Mouse (Mus musculus) embryonic facial prominence, embryonic 13.5 days (tissue): ENCODE measurements around the gene Bdh1. TPM values are rescaled to one million over a fixed set of nuclear protein-coding genes. Genes with fewer than 3 reads are reported as not detected.

Experiments used
- ATAC-seq: fragments of 200-750 bp; cut with Nextera tagmentation; 2 replicates; pipeline ENCODE4 v1.8.0; 2017; ENCODE audit warnings: low read depth; ENCODE audit not compliant: insufficient number of reproducible peaks, insufficient read depth, low FRiP score, low TSS enrichment
- H3K27ac ChIP-seq: fragments of 300-500 bp; sonication (generic); 2 replicates; pipeline ENCODE4 v1.5.1; 2015; ENCODE audit warnings: moderate library complexity, mild to moderate bottlenecking, inconsistent platforms
- H3K27me3 ChIP-seq: fragments of 300-500 bp; sonication (generic); 2 replicates; pipeline ENCODE4 v1.6.1; 2015; ENCODE audit warnings: mild to moderate bottlenecking, inconsistent platforms
- H3K36me3 ChIP-seq: fragments of 300-500 bp; sonication (generic); 2 replicates; pipeline ENCODE4 v1.6.1; 2015; ENCODE audit warnings: mild to moderate bottlenecking, inconsistent platforms
- H3K4me1 ChIP-seq: fragments of 300-500 bp; sonication (generic); 2 replicates; pipeline ENCODE4 v1.6.1; 2015; ENCODE audit warnings: inconsistent platforms
- H3K4me2 ChIP-seq: fragments of 300-500 bp; sonication (generic); 2 replicates; pipeline ENCODE4 v1.6.1; 2015; ENCODE audit warnings: moderate library complexity, mild to moderate bottlenecking, inconsistent platforms
- H3K4me3 ChIP-seq: fragments of 300-500 bp; sonication (generic); 2 replicates; pipeline ENCODE4 v1.5.1; 2015; ENCODE audit warnings: mild to moderate bottlenecking, inconsistent platforms
- H3K9ac ChIP-seq: fragments of 300-500 bp; sonication (generic); 2 replicates; pipeline ENCODE4 v1.6.1; 2015; ENCODE audit warnings: mild to moderate bottlenecking, inconsistent platforms
- H3K9me3 ChIP-seq: fragments of 300-500 bp; sonication (generic); 2 replicates; pipeline ENCODE4 v1.6.1; 2016; ENCODE audit warnings: inconsistent platforms
- WGBS: fragments of 180-500 bp; shearing (Covaris S2); methylation state at CpG from one replicate; pipeline ENCODE4 v1.1.7; 2015; ENCODE audit warnings: mixed read lengths; 5-methylcytosine and 5-hydroxymethylcytosine counted together
- polyA plus RNA-seq: library from polyadenylated mRNA; unstranded; fragments of >200 nt; fragmentation: Nextera tagmentation; extraction: Ambion mirVana; gene quantifications from 2 replicates; pipeline ENCODE4 v1.2.1, GENCODE M21; 2015

The Bdh1 gene
- polyA plus RNA-seq, 1 experiment from 2014 or later = 31.9 TPM

GRCm38 (mm10) chr16:31412321-31412720 is 9.8 kb upstream of the Bdh1 start:
- no peak overlapping the region for H3K4me2 ChIP-seq
- H3K27ac ChIP-seq = no peak overlapping the region
- 0 out of 2 replicates have a peak, but pooled peaks cover 5% of the 10 kb centered on the region for H3K4me1 ChIP-seq
- no peak overlapping the region for H3K4me3 ChIP-seq
- 73% methylated on average over 14 of the region's 14 CpGs for WGBS
- no peaks in the 10 kb centered on the region for H3K36me3 ChIP-seq
- ATAC-seq = no peak
- H3K9ac ChIP-seq = no peak overlapping the region
- no peaks in the 10 kb centered on the region for H3K27me3 ChIP-seq
- no peaks in the 10 kb centered on the region for H3K9me3 ChIP-seq

GRCm38 (mm10) chr16:31413777-31414176 is 8.3 kb upstream of the Bdh1 start:
- H3K9me3 ChIP-seq = no peaks in the 10 kb centered on the region
- no peak overlapping the region for H3K27ac ChIP-seq
- no peak overlapping the region for H3K4me2 ChIP-seq
- H3K9ac ChIP-seq = no peak overlapping the region
- WGBS = 64% methylated on average over 3 of the region's 3 CpGs
- ATAC-seq = no peak
- no peaks in the 10 kb centered on the region for H3K36me3 ChIP-seq
- H3K4me3 ChIP-seq = no peak overlapping the region
- no peaks in the 10 kb centered on the region for H3K27me3 ChIP-seq
- H3K4me1 ChIP-seq = 0 out of 2 replicates have a peak, but pooled peaks cover 5% of the 10 kb centered on the region

GRCm38 (mm10) chr16:31415885-31416450 is 6.1 kb upstream of the Bdh1 start:
- 55% methylated on average over 9 of the region's 9 CpGs for WGBS
- H3K4me2 ChIP-seq = no peak overlapping the region
- 0 out of 2 replicates have a peak, but pooled peaks cover 5% of the 10 kb centered on the region for H3K4me1 ChIP-seq
- H3K4me3 ChIP-seq = no peak overlapping the region
- no peak overlapping the region for H3K9ac ChIP-seq
- no peaks in the 10 kb centered on the region for H3K27me3 ChIP-seq
- no peak for ATAC-seq
- H3K36me3 ChIP-seq = no peaks in the 10 kb centered on the region
- H3K9me3 ChIP-seq = no peaks in the 10 kb centered on the region
- no peak overlapping the region for H3K27ac ChIP-seq

- H3K4me3 ChIP-seq = no peak overlapping the region
- no peak overlapping the region for H3K27ac ChIP-seq
- no peak overlapping the region for H3K9ac ChIP-seq
- H3K9me3 ChIP-seq = no peaks in the 10 kb centered on the region
- H3K4me1 ChIP-seq = no peaks in the 10 kb centered on the region
- no peak for ATAC-seq
- H3K27me3 ChIP-seq = no peaks in the 10 kb centered on the region
- H3K36me3 ChIP-seq = no peaks in the 10 kb centered on the region
- no peak overlapping the region for H3K4me2 ChIP-seq
- 66% methylated on average over 3 of the region's 3 CpGs for WGBS
Observed at GRCm38 (mm10) chr16:31418704-31419103, 3.4 kb upstream of the Bdh1 start.

- ATAC-seq = no peak
- Histone ChIP-seq H3K4me3 (no peak overlapping the region), H3K9ac (no peak overlapping the region), H3K27ac (no peak overlapping the region), H3K9me3 (no peaks in the 10 kb centered on the region), H3K4me2 (no peak overlapping the region), H3K27me3 (no peaks in the 10 kb centered on the region), H3K4me1 (no peaks in the 10 kb centered on the region), H3K36me3 (no peaks in the 10 kb centered on the region)
- WGBS = 69% methylated on average over 5 of the region's 5 CpGs
Observed at GRCm38 (mm10) chr16:31419457-31419856, 2.6 kb upstream of the Bdh1 start.

DNA sequence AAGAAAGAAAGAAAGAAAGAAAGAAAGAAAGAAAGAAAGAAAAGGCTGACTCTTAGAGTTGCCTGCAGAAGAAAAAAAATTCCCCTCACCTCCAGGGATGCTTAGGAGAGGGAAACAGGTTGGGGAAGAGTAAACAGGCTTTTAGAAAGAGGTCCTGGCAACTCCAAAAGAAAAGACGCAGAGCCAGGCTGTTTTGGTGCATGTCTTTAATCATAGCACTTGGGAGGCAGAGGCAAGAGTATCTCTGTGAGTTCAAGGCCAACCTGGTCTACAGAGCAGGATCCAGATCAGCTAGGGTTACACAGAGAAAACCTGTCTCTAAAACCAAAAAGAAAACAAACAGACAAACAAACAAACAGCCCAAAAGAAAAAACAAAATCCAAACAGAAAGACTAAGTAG is 642 bp downstream of the Bdh1 start:
- no peak for ATAC-seq
- Histone ChIP-seq H3K27me3 (peaks cover 12% of the 10 kb centered on the region), H3K36me3 (no peaks in the 10 kb centered on the region), H3K27ac (no peak overlapping the region), H3K9me3 (no peaks in the 10 kb centered on the region), H3K4me3 (no peak overlapping the region), H3K4me2 (no peak overlapping the region), H3K9ac (no peak overlapping the region), H3K4me1 (peaks cover under 1% of the 10 kb centered on the region; the same call in 1 of the 2 replicates)
- 59% methylated on average over 1 of the region's 1 CpGs for WGBS

GRCm38 (mm10) chr16:31423368-31423767 is 1.3 kb downstream of the Bdh1 start:
- no peak for ATAC-seq
- no peaks in the 10 kb centered on the region for H3K36me3 ChIP-seq
- 86% methylated on average over 4 of the region's 4 CpGs for WGBS
- no peak overlapping the region for H3K4me3 ChIP-seq
- no peak overlapping the region for H3K4me2 ChIP-seq
- no peak overlapping the region for H3K9ac ChIP-seq
- peaks cover 7% of the 10 kb centered on the region; the same call in 1 of the 2 replicates for H3K4me1 ChIP-seq
- H3K27ac ChIP-seq = no peak overlapping the region
- no peaks in the 10 kb centered on the region for H3K9me3 ChIP-seq
- peaks cover 18% of the 10 kb centered on the region for H3K27me3 ChIP-seq

DNA sequence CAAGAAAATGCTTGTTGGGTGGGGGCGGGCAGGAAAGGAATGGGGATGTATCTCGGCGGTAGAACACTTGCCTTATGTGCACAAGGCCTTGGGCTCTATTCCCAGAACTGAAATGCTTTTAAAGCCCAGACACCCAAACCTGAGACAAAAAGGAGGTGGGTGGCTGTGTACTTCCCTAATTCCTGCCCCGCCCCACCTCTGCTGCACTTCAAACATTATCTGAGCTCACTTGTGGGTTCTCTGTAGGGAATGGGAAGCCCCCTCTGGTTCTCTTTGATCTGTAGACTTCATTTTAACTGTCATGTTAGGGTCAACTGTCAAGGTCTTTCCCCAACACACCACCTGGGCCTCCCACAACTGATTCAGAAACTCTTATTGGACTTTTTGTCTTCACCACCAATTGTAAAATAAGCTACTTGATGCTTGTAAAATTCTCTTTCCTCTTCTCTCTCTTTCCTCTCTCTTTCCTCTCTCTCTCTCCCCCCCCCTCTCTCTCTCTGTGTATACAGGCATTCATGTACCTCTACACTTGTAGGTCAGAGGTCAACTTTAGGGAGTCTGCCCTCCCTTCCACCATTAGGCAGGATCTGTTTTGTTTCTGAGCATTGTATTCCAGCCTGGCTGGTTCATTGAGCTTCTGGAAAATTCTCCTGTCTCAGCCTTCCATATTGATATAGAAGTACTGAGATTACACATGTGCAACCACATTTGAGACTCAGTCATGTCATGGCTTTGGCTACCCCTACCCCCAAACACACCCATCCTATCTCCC is 2.5 kb downstream of the Bdh1 start:
- Histone ChIP-seq H3K36me3 (no peaks in the 10 kb centered on the region), H3K4me3 (no peak overlapping the region), H3K9me3 (no peaks in the 10 kb centered on the region), H3K27me3 (peaks cover 22% of the 10 kb centered on the region), H3K9ac (no peak overlapping the region), H3K4me1 (peaks cover 12% of the 10 kb centered on the region; the same call in 1 of the 2 replicates), H3K27ac (no peak overlapping the region), H3K4me2 (no peak overlapping the region)
- WGBS = 83% methylated on average over 4 of the region's 4 CpGs
- no peak for ATAC-seq

- Histone ChIP-seq H3K9me3 (no peaks in the 10 kb centered on the region), H3K36me3 (no peaks in the 10 kb centered on the region), H3K27me3 (peaks cover 22% of the 10 kb centered on the region), H3K4me3 (no peak overlapping the region), H3K9ac (no peak overlapping the region), H3K4me1 (peaks cover 12% of the 10 kb centered on the region; the same call in 1 of the 2 replicates), H3K4me2 (no peak overlapping the region), H3K27ac (no peak overlapping the region)
- ATAC-seq = no peak
- WGBS = 1% methylated on average over 4 of the region's 4 CpGs
Observed at GRCm38 (mm10) chr16:31425508-31425907, 3.4 kb downstream of the Bdh1 start.

DNA sequence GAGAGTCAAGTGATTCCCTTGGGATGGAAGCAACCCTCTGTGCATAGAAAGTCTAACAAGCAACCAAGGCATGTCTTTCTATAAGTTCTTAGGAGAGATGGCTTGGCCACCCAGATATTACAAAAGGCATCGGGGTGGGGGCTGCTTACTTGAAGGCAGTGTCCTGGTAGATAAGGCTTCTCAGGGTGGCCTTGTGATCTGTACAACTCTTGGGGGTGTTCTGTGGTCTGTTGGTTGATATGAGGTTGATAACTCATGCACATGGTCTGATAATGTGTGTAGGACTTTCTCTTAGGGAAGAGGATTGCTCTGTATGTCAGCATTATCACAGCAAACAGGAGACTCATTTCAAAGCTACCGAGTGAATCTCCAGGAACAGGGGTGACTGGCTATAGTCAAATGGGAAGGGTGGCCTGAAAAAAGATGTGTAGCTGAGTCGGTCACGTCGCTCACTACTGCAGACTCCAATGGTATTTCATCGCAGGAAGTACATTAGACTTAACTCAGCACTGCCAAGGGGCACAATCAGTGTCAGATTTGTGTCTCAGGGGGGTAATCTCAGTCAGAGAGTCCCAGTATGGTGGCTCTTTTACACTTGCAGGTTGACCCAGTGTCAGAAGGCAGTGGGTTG is 4.5 kb downstream of the Bdh1 start:
- H3K27me3 ChIP-seq = peaks cover 22% of the 10 kb centered on the region

GRCm38 (mm10) chr16:31428335-31428674 is 6.2 kb downstream of the Bdh1 start:
- H3K27me3 ChIP-seq = peaks cover 22% of the 10 kb centered on the region
- H3K4me1 ChIP-seq = peaks cover 19% of the 10 kb centered on the region; the same call in 1 of the 2 replicates
- H3K9ac ChIP-seq = peak overlapping the region; percentile 73
- 6% methylated on average over 11 of the region's 11 CpGs for WGBS
- H3K4me3 ChIP-seq = peak overlapping the region; percentile 65
- no peak overlapping the region for H3K27ac ChIP-seq
- H3K4me2 ChIP-seq = peak overlapping the region; percentile 94
- H3K36me3 ChIP-seq = no peaks in the 10 kb centered on the region
- ATAC-seq = no peak
- no peaks in the 10 kb centered on the region for H3K9me3 ChIP-seq

More for the DNA sequence above, 4.5 kb downstream of the Bdh1 start:
- Histone ChIP-seq H3K4me2 (no peak overlapping the region), H3K4me3 (no peak overlapping the region), H3K9ac (no peak overlapping the region), H3K27ac (no peak overlapping the region), H3K36me3 (no peaks in the 10 kb centered on the region), H3K4me1 (peaks cover 12% of the 10 kb centered on the region; the same call in 1 of the 2 replicates), H3K9me3 (no peaks in the 10 kb centered on the region)
- WGBS = 81% methylated on average over 6 of the region's 6 CpGs
- no peak for ATAC-seq
